Mouse (Mus musculus): ENCODE data around the gene Hbp1.
A peak's percentile ranks its signal among the peaks of the same experiment; 100 is the strongest.

Hbp1 gene

DNA sequence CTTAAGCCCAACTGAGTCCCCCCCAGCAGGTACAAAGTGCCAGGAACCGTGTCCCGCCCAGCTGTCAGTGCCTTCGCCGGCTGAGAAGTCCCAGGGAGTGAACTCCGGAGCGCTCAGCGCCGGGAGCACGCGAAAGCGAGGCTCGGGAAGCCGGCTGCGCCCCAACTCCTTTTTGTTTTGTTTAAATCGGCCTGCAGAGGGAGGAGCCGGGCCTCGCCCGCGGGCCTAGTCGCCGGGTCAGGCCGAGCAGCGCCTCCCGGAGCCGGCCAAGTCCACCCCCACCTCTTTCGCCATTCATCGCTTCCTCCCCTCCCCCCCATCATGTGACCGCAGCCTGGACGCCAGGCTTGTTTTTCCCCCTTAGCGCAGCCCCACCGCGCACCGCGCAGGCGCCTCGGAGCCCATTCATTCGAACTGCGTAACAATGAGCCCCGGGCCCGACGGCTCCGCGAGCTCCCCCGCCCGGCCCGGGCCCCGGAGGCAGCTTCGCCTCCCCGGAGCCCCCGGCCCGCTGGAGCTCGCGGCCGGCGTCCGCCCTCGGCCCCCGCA is 1.1 kb downstream of the Hbp1 start:
- DNase-seq: peak; percentile 93

DNA sequence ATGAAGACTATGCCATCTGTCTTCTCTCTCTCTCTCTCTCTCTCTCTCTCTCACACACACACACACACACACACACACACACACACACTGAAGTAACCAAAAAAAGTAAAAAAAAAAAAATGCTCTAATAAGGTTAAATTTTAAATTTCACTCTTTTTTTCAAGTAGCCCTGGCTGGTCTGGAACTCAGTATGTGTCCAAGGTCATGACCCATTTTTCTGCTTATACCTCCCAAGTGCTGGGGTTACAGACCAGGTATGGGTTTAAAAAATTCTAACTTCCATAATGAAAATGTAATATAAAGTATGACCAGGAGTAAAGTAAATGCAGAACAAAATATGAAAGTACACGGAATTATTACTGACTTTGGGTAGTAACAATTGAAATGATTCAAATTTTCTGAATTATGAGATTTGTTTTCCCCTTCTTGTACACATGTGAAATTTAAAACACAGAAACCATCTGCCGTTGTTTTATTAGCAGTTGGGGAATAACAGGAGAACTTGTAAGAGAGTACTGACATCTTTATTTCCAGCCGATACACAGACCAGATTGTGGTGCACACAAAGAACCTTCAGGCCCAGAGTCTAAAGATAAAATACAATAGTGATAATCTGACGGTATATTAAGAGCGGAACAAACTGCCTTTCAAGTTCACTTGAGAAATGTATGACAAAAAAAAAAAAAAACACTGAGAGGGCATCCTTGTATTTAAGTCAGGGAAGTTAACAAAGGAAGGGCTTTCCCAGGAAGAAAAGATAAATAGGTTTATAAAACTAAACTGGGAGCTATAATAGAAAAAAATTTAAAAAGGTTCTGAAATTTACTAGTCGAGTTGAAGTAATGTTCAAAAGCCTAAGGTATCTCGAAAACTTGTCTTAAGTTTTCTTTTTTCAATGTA is 2.0 kb downstream of the Hbp1 start:
- no peak for DNase-seq

DNA sequence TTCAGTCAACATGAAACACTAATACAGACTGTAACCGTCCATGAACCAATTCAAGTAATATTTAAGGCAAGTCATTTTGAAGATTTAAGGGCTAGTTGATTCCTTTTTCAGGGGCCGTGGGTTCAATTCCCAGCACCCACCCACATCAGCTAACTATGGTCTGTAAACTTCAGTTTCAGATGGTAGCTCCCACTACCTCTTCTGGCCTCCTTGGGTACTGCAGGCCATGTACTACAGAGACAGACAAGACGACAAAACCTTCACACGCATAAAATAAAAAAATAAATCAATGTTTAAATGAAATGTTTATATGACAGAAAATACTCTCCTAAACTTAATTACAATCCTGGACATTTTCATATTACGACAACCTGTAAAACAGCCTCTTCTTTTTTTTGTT is 2.9 kb downstream of the Hbp1 start:
- DNase-seq: peak; percentile 31

DNA sequence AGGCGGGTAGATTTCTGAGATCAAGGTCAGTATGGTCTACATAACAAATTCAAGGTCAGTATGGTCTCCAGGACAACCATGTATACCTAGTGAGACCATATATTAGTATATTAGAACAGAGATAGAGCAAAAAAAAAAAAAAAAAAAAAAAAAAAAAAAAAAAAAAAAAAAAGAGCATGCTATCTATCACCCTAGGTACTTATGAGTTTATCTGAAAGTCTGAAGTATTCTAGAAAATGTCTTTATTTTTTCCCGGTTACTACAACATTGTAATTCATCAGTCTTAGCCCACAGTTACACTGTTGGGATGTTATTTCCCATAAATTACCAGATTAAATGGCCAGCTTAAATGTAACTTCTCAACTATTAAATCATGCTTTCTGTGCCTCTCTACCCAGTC is 5.9 kb downstream of the Hbp1 start:
- DNase-seq: no peak

DNA sequence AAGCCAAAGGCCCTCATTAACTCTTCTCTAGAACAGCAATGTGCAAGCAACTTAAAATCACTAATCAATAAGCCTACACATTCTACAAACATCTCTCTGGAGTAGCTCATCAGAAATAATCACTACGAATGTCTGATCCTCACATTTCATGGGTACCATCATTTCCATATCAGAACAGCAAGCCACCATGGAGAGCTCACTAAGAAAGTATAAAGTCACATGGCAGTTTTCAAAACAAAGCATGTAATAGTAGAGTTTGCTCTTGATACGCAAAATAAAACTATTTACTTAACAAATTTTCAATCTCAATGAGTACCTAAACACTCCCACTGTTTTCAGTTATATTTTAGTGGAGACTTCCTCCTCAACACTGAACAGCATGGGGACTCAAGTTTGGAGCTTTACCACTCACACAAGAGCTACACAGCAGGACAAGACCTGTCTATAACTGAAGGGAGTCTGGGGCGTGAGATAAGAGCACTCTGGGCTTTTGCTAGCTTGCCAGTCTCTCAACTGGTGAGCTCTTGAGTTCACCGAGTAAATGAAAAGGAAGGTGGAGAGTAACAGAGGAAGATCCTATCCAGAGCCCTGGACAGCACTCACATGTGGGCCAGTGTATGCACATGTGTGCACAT is 7.2 kb downstream of the Hbp1 start:
- peak; percentile 56 for DNase-seq

DNA sequence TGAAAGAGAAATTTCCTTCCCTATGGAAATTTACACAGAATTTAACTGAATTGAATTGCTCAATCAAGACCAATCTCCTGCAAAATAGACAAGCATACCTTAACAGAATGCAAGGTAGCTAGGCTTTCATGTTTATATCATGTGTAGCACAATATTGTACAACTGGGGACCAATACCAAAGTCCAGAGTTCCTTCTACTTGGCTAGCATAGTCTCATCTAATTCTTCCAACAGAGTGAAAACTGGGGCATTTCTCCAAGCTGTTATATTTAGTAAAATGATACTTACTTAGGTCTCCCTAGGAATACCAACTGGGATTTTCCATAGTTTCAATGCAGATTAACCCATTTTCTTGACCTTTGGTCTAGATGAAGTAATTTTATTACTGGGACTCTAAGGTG is 11.3 kb downstream of the Hbp1 start:
- no peak for DNase-seq

DNA sequence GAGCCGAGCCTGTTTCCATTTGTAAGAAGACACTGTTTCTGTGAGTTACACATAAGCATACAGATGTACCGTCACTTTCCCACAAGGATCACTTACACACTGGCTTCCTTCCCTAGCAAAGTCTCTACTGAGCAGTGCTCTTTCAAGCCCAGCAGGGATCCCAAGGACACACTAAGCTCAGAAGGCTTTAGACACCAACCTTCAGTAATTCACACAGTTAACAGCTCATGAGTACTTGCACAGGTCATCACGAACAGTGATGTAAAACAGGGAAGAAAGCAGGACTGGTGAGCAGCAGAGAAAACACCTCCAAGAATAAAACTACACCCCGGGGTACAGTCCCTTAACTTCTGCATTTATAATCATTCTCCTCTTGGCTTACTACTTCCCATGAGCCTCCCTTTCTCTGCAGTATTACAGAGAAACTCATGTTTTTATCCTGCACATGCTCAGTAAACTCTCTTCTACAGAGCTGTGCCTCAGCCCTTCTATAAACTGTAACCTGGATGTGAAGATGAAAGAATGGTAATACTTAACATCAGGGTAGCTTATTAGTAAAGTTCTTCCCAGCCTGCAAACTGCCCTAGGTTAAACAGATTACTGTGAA is 11.8 kb downstream of the Hbp1 start:
- DNase-seq: no peak

DNA sequence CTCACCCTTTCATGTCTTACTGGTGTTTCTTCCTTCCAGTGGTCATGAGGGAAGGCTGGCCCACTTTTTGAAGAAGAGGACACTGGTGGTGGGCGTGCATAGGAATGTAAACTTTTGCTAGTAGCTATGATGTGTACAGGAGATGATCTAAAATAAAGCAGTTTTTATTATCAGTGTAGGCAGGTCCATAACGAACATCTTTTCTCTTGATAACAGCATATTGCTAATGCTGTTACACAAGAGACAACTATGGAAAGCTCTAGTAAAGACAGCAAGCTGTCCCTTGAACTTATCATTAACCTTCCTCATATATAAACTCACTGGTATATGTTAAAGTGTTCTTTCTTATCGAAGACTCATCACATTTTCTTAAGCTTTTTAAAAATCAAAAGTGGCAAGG is 12.7 kb downstream of the Hbp1 start:
- no peak for DNase-seq

DNA sequence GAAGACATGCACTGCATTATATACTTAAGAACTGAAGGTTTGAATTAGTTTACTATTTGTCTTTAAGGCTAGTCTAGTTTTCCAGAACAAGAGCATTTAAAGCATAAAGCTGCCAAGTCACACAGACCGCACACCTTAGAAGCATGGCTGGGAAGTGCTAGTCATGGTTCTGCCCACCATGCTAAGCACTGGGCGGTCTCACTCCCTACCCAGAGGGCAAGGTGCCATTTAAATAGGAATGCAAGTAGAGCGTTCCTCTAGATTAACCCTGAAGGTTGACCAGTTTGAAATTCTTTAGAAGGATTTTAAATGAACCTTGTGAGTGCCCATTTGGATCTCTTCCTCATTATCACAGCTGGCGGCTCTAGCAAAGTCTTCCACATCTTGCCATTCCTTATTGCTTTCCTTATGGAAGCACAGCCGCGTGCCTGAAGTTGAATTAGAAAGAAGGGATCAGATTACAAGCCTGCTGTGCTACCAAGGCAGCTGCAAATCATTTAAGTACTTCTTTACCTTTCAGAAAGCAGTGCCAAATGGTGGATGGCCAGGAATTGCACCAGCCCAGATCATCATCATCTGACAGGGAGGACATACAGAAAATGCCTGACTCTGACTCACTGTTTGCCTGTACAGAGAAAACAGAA is 13.6 kb downstream of the Hbp1 start:
- DNase-seq: no peak

DNA sequence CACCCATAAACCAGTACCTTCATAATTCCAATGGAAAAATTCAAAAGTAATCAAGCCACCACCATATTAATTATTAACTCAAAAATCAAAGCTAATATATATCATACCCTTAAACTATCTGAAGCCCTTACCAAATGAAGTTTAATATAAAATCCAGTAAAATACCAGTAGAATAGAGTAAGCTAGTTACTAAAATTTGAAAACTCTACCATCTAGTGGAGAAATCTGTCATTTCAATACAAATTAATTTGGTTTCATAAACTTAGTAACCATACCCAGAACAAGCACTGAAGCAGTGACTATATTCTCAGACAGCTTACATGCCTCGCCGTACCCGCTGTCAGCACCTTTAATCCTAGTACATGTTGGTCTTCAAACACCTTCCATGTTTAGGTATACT is 18.5 kb downstream of the Hbp1 start:
- no peak for DNase-seq

DNA sequence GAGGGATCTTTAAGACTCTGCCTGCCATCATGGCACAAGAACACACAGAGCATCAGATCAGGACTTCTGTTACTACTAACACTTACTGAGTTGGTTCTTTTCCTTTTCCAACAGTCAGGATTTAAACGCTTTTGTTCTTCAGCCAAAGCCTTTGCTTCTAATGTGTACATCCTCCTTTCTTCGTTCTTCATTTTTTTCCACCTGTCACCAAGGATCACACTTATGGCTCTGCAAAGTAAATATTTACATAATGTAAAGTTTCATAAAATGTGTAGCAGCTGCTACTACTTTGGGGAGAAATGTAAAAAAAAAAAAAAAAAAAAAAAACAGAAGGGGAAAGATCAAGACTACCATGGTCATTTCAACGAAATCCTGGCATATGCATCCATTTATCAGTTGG is 21.8 kb downstream of the Hbp1 start:
- no peak for DNase-seq

DNA sequence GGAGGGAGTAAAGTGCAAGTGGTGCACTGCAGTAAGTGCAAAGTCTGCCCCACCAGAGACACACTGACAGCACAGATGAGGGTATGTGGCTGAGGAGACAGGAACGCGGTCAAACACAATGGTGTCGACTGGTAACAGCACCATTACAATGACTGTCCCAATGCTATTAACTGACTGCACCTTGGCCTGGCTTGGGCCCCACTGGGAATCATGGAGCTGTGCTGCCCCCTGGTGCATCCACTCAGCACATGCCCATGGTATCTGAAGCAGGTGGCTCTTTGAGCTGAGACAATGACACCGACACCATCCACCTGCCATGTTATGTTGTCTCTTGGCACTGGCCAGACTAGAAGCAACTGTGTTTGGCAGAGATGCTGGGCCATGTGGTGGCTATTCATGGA is 23.7 kb downstream of the Hbp1 start:
- DNase-seq: peak; percentile 71

DNA sequence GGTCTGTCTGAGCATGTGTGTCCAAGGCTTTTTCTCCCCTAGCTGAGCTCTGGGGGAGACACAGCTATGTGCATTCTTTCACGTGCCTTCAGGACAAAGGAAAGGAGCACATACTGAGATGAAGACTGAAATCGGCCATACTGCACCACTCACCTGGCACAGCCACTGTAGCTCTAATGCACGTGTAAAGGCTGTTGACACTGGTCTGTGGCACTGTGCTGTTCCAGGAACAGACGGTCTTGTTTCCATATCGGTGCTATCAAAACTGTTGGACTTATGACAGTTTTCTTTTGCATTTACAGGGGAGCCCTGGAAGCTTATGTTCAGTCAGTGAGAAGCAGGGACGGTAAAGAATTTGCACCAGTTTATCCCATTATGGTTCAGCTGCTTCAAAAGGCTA is 25.0 kb downstream of the Hbp1 start:
- DNase-seq: no peak

DNA sequence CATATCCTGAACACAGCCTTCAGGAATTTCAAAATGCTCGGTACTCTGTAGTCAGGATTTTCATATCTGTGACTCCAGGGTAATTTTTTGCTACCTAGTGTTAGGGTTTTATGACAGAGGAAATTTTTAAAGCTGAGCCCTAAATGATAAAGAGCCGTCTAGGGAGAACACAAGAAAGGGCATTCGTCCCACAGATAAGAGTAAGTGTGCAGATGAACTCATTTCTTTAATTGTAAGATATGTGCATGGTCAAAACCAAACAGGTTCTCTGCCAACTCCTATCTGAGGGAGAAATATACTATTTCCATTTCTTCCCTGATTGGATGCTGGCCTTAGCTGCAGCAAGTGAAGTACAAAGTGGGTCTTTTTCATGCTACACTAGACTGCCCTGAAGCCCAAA is 26.2 kb downstream of the Hbp1 start:
- DNase-seq: no peak

DNA sequence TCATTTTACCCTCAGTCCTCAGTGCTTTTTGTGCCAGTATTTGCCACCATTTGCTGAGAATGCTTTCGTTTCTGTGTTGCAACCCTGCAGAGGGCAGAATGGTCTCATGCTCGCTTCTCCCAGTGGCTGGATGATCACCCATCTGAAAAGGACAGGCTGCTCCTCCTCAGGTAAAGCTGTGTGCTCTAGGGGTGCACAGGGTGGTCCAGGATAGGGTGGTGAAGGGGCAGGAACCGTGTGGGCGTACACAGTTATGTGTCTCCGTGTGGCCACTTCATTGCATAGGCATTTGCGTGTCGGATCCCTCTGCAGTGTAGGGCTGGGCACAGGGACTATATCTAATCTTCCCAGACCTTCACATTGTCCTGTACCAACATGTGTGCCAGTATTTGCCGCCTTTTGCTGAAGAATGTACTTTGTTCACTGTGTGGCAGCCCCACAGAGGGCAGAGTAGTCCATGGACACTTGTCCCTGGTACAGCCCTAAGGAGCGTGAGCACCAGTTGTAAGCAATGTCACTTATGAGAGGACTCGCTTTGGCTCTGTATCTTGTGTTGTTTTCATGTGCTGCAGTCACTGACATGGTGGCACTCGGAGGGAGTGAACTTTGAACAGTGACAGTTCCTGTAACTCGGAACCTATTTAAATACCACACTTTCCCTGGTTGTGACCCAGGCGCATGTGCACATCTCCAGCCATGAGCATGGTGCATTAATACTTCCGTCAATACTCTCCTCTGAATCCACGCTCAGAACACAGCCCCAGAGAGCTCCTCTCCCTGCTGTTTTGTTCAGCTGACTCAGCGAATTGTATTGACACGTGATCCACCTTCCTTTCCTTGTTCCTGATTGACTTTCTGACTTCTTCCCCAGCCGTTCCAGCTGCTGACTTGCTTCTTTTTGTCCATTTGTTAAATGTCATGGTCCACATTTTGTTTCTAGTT is 29.6 kb downstream of the Hbp1 start:
- no peak for DNase-seq

DNA sequence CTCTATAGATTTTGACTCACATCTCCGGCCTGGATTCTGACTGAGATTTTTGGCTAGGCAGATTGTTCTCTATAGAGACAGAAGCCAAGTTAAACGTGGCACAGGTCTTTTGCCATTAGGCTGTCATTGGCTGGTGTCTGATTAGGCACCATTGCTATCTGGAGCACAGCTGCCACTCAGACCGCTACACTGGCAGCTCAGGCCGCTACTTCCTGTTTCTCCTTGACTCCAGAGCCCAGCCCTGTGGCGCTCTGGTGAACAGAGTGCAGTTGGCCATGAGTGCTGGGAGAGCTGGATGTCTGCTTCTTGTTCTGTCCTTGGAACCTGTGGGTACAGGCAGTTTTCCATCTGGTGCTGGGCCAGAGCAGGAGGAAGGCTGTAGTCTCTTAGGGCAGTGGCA is 33.1 kb downstream of the Hbp1 start:
- peak; percentile 46 for DNase-seq

DNA sequence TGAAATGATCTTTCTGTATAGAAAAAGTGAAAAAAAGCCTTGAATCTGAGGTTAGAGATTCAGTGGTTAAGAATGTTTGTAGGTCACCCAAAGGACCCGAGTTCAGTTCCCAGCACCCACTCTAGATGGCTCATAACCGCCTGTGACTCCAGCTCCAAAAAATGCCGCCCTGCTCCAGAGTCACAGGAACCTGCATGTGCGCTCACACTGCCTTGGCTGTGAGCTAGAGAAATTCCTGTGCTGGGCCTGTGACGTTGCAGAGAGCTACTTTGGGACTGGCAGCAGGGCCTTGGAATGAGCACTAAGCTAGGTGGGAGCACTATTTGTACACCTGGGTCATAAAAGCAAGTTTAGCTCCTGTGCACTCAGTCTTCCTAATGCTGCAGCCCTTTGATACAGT is 33.6 kb downstream of the Hbp1 start:
- no peak for DNase-seq

DNA sequence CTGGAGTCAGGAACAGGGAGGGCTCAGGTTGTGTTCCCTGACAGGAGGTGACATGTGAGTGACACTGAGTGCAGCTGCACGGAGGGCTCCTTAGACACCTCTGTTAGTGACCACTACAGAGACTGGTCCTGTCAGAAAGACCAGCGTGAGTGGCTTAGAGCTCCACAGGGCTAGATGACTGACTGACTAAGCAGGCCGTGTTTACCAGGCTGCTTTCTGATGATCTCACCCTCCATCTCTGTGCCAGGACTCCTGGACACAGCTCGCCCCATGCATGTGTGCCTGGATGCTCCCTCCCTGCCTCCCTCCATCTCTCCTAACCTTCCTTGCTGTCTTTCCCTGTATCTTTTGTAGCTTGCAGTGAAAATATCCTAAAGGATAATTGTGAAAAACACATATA is 36.7 kb downstream of the Hbp1 start:
- no peak for DNase-seq

DNA sequence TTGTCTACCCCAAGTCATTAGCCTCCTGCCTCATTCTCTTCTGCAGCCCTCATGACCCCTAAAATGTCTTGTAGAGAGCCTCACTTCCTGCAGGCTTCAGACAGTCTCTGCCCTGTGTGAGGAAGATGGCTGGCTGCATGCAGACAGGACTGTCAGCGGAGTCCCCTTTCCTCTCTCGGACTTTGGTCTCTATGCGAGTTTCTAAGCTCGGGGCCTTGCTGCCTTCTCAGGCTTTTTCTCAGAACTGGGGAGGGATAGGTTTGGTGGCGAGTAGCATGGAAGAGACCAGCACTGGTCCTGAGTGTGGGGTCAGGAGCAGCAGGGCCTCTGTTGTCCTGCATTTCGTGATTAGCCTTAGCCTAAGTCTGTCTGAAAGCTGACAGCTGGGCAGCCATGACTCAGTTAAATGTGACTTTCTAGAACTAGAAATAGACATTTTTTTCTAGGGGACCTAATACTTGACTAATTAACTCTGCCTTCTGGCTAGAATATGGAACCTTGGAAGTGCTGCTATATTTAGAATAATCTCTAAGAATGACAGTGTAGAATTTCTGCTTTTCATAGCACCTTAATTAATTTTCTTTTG is 37.3 kb downstream of the Hbp1 start:
- no peak for DNase-seq

DNA sequence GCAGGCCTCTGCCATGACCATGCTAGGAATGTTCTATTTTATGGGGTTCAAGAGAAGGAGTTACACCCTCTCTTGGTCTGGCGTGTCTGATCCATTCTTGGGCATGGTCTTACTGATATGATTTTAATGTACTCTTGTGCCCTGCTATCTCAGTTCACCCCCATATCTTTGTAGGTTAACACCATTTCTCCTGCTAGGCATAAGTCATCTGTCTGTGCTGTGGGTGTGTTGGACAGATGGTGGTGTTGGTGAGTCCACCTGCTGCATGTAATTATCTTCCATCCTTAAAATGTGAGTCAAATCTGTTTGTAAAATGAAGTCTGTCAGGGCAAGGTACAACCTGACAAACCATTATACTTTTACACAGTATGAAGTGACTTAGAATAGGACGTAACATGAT is 42.9 kb downstream of the Hbp1 start:
- no peak for DNase-seq

DNA sequence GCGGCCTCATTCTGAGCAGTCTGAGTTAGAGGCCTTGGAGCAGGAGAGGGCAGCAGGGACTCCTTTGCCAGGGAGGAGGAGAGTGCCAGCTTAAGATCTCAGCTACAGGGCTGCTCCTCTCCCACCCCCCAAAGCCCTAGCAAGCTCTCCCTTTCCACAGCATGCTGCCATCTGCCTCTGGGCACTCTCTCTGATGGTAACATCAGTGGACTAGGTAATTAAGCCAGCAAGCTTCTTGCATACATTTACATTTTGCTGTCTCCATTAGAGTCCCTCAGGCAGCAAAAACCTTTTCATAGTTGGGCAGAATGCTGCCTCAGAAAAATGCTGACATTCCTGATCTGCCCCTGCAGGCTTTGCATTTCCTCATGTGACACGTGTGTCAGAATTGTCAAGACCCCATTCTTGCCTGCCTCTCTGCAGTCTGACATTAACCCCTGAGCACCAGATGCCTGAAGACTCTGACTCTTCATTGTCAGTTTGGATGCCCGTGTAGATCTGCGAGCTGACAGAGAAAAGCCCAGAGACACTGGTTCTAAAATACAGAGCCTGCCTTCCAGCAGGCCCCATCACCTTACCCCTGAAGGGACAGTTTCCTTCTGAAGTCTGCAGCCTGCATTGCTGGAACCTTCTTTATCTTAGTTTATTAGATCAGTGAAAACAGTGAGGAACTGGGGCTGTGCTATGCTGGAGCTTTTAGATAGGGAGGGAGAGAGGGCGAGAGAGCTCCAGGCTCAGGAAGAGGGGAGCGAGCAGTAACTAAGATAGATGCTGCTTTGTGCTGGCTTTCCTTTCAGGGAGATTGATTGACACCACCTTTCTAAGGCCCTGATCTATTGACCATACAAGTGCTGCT is 44.4 kb downstream of the Hbp1 start:
- DNase-seq: no peak
